Mouse (Mus musculus): ENCODE results near the gene Defa37.
"Not testable (repeated sequence)": the region's sequence is repeated elsewhere in the genome, so short reads cannot be mapped to it uniquely, and the experiment has no call there.

Gene Defa37

DNA sequence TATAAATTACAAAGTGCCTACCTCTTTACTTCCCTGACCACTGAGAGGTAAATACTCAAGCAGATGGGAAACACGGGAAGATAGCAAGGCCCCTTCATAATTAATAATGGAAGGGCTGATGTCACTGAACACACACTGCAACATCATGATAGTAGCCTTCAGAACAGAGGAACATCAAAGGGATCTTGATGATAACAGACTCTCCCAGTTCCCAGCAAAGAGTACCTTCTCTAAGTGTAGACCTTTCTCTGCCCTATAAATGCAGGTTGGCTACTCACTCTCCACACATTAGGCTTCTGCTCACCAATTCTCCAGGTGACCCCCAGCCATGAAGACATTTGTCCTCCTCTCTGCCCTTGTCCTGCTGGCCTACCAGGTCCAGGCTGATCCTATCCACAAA lies at the start of gene Defa37:
Gene Defa37, plus strand, starts transcription at position 301 of the 400 bp plus-strand sequence.
- DNase-seq (ENCODE audit: extremely low spot score, low read depth, low spot score), result not testable (repeated sequence)

DNA sequence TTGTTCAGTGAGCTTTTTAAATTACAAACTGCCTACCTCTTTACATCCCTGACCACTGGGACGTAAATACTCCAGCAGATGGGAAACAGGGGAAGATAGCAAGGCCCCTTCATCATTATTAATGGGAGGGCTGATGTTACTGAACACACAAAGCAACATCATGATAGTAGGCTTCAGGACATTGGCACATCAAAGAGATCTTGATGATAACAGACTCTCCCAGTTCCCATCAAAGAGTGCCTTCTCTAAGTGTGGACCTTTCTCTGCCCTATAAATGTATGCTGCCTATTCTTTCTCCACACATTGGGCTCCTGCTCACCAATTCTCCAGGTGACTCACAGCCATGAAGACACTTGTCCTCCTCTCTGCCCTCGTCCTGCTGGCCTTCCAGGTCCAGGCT lies 36.5 kb upstream of the Defa37 start, which contains the start of gene Defa32:
Gene Defa32, plus strand, starts transcription at position 301 of the 400 bp plus-strand sequence.
- DNase-seq (ENCODE audit: extremely low spot score, low read depth, low spot score), result not testable (repeated sequence)

DNA sequence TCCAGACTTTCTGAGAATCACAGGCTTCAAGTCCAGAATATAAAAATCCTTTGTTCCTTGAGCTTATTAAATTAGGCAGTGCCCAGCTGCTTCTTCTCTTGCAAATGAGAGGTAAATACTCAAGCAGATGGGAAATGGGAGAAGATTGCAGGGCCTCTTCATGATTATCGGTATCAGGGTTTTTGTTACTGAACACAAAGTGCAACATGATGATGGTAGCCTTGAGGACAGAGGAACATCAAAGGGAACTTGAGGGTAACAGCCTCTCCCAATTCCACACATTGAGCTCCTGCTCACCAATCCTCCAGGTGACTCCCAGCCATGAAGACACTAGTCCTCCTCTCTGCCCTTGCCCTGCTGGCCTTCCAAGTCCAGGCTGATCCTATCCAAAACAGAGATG lies 17.5 kb downstream of the Defa37 start, which contains the start of gene Defa28:
Gene Defa28, plus strand, starts transcription at position 301 of the 400 bp plus-strand sequence.
- not testable (repeated sequence) for DNase-seq (ENCODE audit: extremely low spot score, low read depth, low spot score)

DNA sequence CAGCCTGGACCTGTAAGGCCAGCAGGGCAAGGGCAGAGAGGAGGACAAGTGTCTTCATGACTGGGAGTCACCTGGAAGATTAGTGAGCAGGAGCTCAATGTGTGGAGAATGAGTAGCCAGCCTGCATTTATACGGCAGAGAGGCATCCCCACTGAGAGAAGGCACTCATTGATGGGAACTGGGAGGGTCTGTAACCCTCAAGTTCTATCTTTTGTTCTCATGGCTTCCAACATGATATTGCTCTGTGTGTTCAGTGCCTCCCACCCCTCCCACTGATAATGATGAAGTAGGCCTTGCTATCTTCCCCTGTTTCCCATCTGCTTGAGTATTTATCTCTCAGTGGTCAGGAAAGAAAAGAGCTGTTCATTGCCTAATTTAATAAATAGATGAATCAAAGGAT lies 29.2 kb downstream of the Defa37 start, which contains the start of gene Gm7861:
Gene Gm7861, minus strand, starts transcription at position 101 of the 400 bp plus-strand sequence.
- DNase-seq (ENCODE audit: extremely low spot score, low read depth, low spot score), result not testable (repeated sequence)

Data from hindlimb bud, embryonic 11.5 days (tissue).